Mouse (Mus musculus): Measurements from ENCODE around the gene Garnl3. TPM values are rescaled to one million over a fixed set of nuclear protein-coding genes. Genes with fewer than 3 reads are reported as not detected.

Gene Garnl3
- total and polyA plus RNA-seq, 3 experiments, result 0.08 to 0.19 TPM; not detected in 1

GRCm38 (mm10) chr2:33084221-33084620 lies 47.2 kb downstream of the Garnl3 start:
- no peak overlapping the region for H3K4me3 ChIP-seq (replicated peaks in 1 of 3; ENCODE audit: low read depth in 2 of 3, low read length in 2 of 3, poor library complexity in 1 of 3)
- in situ Hi-C loops (cut with MboI; ENCODE audit: low pct_ligation_motif_present, low pct_unique_long_range_greater_than_20kb, low sequenced_read_pairs), result no loop called here
- no peak overlapping the region for H3K4me2 ChIP-seq (ENCODE audit: insufficient read depth, low read depth, poor library complexity, severe bottlenecking)
- no peak overlapping the region for H3K27ac ChIP-seq (ENCODE audit: insufficient read depth, low read depth)
- no peaks in the 10 kb centered on the region for H3K9me3 ChIP-seq (replicated peaks; ENCODE audit: low read length)
- no peaks in the 10 kb centered on the region for H3K36me3 ChIP-seq (replicated peaks in 1 of 2; ENCODE audit: control insufficient read depth in 1 of 2, insufficient read depth in 1 of 2, low read length in 1 of 2)
- no peaks in the 10 kb centered on the region for H3K79me2 ChIP-seq (replicated peaks; ENCODE audit: control insufficient read depth, extremely low read depth, insufficient read depth, poor library complexity, severe bottlenecking)
- dilution Hi-C loops (cut with MboI; ENCODE audit: extremely low pct_ligation_motif_present, extremely low pct_unique_long_range_greater_than_20kb, low sequenced_read_pairs), result no loop called here
- peaks cover 0 to 6% of the 10 kb centered on the region in 2 experiments; a peak in 1 of 4 replicates for H3K4me1 ChIP-seq (ENCODE audit: control insufficient read depth in 1 of 2, insufficient read depth in 2 of 2)
- DNase-seq (ENCODE audit: extremely low read depth), result no peak
- TF ChIP-seq E2F4 (IDR thresholded peaks at IDR 0.05; ENCODE audit: insufficient replicate concordance, low read depth, low read length) (no peak), ZKSCAN1 (IDR thresholded peaks at IDR 0.05; ENCODE audit: borderline replicate concordance, low read depth, low read length) (no peak), KAT2A (IDR thresholded peaks at IDR 0.05; ENCODE audit: insufficient replicate concordance, low read length) (no peak), JUN (IDR thresholded peaks at IDR 0.05; ENCODE audit: insufficient read depth, low read depth, low read length) (no peak), EP300 (IDR thresholded peaks at IDR 0.05; ENCODE audit: low read length) (no peak), HCFC1 (IDR thresholded peaks at IDR 0.05; ENCODE audit: low read depth, low read length) (no peak), NELFE (IDR thresholded peaks at IDR 0.05; ENCODE audit: low read depth, low read length) (no peak), POLR2AphosphoS2 (IDR thresholded peaks at IDR 0.05; ENCODE audit: low read depth, low read length) (no peak), JUND (conservative IDR thresholded peaks at IDR 0.05; ENCODE audit: low read depth, low read length) (no peak), TCF12 (IDR thresholded peaks at IDR 0.05; ENCODE audit: low read depth, low read length) (no peak)
- H3K9ac ChIP-seq (ENCODE audit: insufficient read depth, low read depth), result no peak overlapping the region
- H3K27me3 ChIP-seq (replicated peaks), result peaks cover 2% of the 10 kb centered on the region

- Histone ChIP-seq H3K4me3 (replicated peaks in 1 of 3; ENCODE audit: low read depth in 2 of 3, low read length in 2 of 3, poor library complexity in 1 of 3) (no peak overlapping the region), H3K27ac (ENCODE audit: insufficient read depth, low read depth) (no peak overlapping the region), H3K79me2 (replicated peaks; ENCODE audit: control insufficient read depth, extremely low read depth, insufficient read depth, poor library complexity, severe bottlenecking) (no peaks in the 10 kb centered on the region), H3K36me3 (replicated peaks in 1 of 2; ENCODE audit: control insufficient read depth in 1 of 2, insufficient read depth in 1 of 2, low read length in 1 of 2) (no peaks in the 10 kb centered on the region), H3K9me3 (replicated peaks; ENCODE audit: low read length) (no peaks in the 10 kb centered on the region), H3K4me2 (ENCODE audit: insufficient read depth, low read depth, poor library complexity, severe bottlenecking) (no peak overlapping the region), H3K27me3 (replicated peaks) (peaks cover 2% of the 10 kb centered on the region), H3K9ac (ENCODE audit: insufficient read depth, low read depth) (no peak overlapping the region), H3K4me1 (ENCODE audit: control insufficient read depth in 1 of 2, insufficient read depth in 2 of 2) (no peaks in the 10 kb centered on the region)
- in situ Hi-C loops (cut with MboI; ENCODE audit: low pct_ligation_motif_present, low pct_unique_long_range_greater_than_20kb, low sequenced_read_pairs), result no loop called here
- dilution Hi-C loops (cut with MboI; ENCODE audit: extremely low pct_ligation_motif_present, extremely low pct_unique_long_range_greater_than_20kb, low sequenced_read_pairs), result no loop called here
- TF ChIP-seq MAFK (IDR thresholded peaks at IDR 0.05; ENCODE audit: insufficient replicate concordance, low read length), result no peak
- TF ChIP-seq MEF2A (IDR thresholded peaks at IDR 0.05; ENCODE audit: borderline replicate concordance, low read depth, low read length), result no peak
- no peak for TF ChIP-seq HCFC1 (IDR thresholded peaks at IDR 0.05; ENCODE audit: low read depth, low read length)
- TF ChIP-seq TCF12 (IDR thresholded peaks at IDR 0.05; ENCODE audit: low read depth, low read length), result no peak
- no peak for TF ChIP-seq ZNF384 (IDR thresholded peaks at IDR 0.05; ENCODE audit: low read depth, low read length)
- TF ChIP-seq POLR2A (IDR thresholded peaks at IDR 0.05; ENCODE audit: low read depth, low read length), result no peak
- TF ChIP-seq NELFE (IDR thresholded peaks at IDR 0.05; ENCODE audit: low read depth, low read length), result no peak
- no peak for TF ChIP-seq PAX5 (IDR thresholded peaks at IDR 0.05; ENCODE audit: low read length)
- no peak for TF ChIP-seq GABPA (IDR thresholded peaks at IDR 0.05; ENCODE audit: insufficient replicate concordance, low read depth, low read length)
- no peak for TF ChIP-seq USF1 (IDR thresholded peaks at IDR 0.05; ENCODE audit: low read depth, low read length)
- no peak for TF ChIP-seq ELF1 (IDR thresholded peaks at IDR 0.05; ENCODE audit: low read depth, low read length)
- DNase-seq (ENCODE audit: extremely low read depth), result no peak
Measured at GRCm38 (mm10) chr2:33080166-33080565, 51.3 kb downstream of the Garnl3 start.

Measured in CH12.LX (cell line).